Mouse (Mus musculus): Measurements from ENCODE around the gene Cdc20b.

The Cdc20b gene

GRCm38 (mm10) chr13:113100879-113101278 is 66.0 kb downstream of the Cdc20b start, which contains the start of gene Gzma:
Gene Gzma (minus strand): TSS chr13:113100981.
- DNase-seq: peak; percentile 55

DNA sequence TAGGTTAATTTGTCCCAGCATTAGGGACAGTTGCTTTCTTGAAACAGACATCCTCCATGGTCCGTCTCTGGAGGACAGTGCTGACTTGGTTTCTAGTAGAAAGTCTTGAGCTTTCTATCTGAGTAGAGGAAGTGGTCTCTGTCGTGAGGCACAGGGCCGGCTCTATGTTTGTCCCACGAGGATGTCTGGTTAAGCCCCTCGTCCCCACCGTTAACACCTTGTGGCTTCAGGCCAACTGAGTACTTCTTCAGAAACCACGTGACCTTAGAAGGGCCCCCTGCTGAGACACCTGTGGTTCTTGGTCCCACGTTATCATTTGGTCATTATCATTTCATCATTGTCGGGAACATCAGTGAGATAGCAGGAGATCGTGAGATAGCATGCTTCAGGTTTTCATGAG is 66.9 kb downstream of the Cdc20b start:
- no peak for DNase-seq

DNA sequence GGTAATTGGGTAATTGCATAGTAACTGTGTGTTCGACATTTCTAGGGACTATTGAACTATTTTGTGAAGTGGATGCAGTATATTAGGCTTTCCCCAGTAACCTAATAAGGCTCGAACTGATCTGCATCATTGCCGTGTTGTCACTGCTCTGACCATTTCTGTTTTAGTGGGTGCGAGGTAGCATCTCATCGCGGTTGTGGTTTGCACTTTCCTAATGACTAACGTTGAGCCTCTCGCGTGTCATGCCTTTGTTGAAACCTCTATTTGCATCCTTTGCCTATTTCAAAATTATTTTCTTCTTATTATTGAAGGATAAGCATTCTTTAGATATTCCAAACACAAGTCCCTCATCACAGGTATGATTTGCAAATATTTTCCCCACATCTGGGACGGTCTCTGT is 69.8 kb downstream of the Cdc20b start:
- DNase-seq: no peak

DNA sequence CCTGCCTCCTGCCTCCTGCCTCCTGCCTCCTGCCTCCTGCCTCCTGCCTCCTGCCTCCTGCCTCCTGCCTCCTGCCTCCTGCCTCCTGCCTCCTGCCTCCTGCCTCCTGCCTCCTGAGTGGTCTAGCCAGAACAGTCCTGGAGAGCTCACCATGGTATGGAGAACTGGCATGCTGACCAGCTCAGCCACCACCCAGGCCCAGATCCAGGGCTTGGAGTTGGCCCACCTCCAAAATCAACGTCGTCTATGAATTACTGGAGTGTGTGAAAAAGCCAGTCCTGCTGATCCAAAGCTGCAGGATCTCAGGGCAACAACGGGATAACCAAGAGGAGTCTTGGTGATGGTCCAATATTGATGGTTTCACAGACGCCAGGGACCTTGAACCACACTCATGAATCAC is 84.1 kb downstream of the Cdc20b start:
- DNase-seq: no peak

DNA sequence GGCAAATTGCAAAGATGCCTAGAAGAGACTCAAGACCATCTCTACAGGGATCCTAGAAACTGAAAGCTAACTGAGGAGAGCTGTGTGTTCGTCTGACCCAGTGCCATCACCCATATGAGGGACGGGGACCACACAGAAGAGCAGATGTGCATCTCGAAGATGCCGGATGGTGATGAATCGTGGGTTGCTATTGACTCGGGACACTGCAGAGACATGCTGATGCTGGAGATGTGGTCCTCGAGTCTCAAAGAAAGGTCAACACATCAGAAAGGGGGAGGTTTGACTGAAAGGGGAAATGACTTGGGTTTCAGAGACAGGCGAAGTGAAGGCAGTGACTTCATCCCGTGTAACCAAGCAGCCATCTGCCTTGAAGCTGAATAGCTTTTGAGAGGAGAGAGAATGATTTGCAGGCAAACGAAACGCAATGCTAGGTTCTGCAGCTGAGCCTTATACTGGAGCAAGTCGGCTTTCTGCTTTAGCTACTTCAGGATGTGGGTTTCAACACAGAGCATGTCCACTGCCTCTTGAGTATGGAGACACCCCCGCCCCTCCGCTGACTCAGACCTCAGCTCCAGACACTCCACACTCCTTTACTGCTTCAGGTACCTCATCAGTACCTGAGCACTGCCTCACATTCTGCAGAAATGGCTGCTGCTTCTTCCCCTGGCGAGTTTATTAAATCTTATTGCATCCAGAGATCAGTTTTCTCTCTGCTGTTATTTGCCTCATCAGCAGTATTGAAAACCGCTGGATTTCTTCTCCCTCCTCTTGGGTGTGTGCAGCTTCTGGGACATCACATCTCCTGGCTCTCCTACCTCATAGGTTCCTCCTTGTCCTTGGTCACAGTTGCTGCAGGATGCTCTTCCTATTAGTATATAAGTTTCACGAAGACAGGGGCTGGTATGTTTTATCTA is 85.7 kb downstream of the Cdc20b start:
- DNase-seq: no peak

- DNase-seq: no peak
Measured at GRCm38 (mm10) chr13:113121326-113121725, 86.4 kb downstream of the Cdc20b start.

GRCm38 (mm10) chr13:113129974-113130373 is 95.1 kb downstream of the Cdc20b start:
- DNase-seq: no peak

DNA sequence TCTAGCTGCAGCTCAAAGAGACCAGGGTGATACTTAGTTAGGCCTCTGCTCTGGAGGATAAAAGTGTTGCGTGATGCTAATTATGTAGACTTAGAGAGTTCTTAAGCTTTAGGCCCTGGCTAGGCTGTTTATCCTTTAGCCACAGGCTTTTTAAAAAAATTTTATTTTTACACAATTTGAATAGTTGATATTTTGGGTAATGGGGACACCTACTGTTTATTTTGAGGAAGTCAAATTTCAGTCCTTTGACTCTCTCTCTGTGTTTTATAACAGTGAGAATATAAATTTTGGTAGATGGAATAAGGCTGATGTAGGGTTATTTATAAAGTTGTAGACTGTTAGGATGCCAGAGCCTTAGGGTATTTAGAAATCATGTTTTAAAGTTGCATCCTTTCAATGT is 104.7 kb downstream of the Cdc20b start:
- no peak for DNase-seq
